Mouse (Mus musculus) cortical plate, adult 2 months (tissue): Measurements from ENCODE around the gene Ttc7b.

Source experiments
- CTCF ChIP-seq: fragments of 200-500 bp; IDR thresholded peaks from 2 replicates; pipeline ENCODE4 v1.5.1; 2011; ENCODE audit warnings: mild to moderate bottlenecking, control low read depth, low read length; ENCODE audit not compliant: insufficient read depth; ENCODE audit errors: extremely low read depth
- POLR2A ChIP-seq: fragments of 200-500 bp; IDR thresholded peaks from 2 replicates; pipeline ENCODE4 v1.6.1; 2011; ENCODE audit warnings: mild to moderate bottlenecking, low read length, control low read depth; ENCODE audit not compliant: insufficient read depth; ENCODE audit errors: extremely low read depth

GRCm38 (mm10) chr12:100289267-100290177 lies 231.1 kb downstream of the Ttc7b start:
- TF ChIP-seq CTCF (no peak), POLR2A (no peak)
